Mouse (Mus musculus) spleen, adult 2 months (tissue): ENCODE results near the gene Sergef.

Source experiments
- CTCF ChIP-seq: fragments of 200-500 bp; IDR thresholded peaks from 2 replicates; pipeline ENCODE4 v1.5.1; 2011; ENCODE audit warnings: mild to moderate bottlenecking, inconsistent platforms; ENCODE audit not compliant: insufficient read depth, insufficient read length, insufficient replicate concordance; ENCODE audit errors: extremely low read depth
- POLR2A ChIP-seq: fragments of 200-500 bp; IDR thresholded peaks from 2 replicates; pipeline ENCODE4 v1.6.1; 2011; ENCODE audit warnings: low read depth, low read length, inconsistent platforms

GRCm38 (mm10) chr7:46589181-46589580 is 50.4 kb downstream of the Sergef start:
- TF ChIP-seq CTCF (no peak), POLR2A (no peak)
